Mouse (Mus musculus): ENCODE data around the gene Lck. TPM values are rescaled to one million over a fixed set of nuclear protein-coding genes. Genes with fewer than 3 reads are reported as not detected.
A peak's percentile ranks its signal among the peaks of the same experiment; 100 is the strongest.

Lck gene
- polyA plus RNA-seq, 1 experiment: 1.5 TPM

DNA sequence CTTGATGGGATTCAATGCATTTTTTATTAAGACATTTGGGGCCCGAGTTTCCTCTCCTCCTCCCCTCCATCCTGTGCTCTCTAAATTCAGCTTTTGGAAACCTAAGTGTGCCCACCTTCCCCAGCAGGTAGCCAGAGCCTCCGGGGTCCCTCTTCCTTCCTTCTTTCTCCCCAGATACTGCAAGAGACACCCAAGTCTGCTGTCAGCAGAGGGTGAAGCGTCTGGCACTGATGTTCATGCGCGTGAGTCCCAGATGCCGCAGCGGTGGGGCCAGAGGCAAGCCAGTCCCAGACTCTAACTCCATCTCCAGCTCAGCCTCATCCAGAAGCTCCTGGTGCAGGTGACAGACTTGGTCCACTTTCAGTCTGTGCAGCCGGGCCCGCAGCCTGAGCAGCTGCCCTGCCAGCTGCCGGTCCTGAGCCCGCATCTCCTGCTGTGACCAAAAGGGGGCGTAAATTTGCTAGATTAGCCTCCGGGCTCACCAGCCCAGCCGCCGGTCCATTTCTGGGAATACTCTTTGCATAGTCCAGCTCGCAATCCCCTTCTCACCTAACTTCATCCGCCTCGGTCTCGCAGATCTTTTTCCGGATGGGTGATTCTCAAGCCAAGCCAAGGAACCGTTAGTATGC is 3.5 kb upstream of the Lck start:
- TF ChIP-seq USF1 (IDR thresholded peaks at IDR 0.05; ENCODE audit: low read depth) (no peak), CTCF (IDR thresholded peaks at IDR 0.05; ENCODE audit: control insufficient read depth, insufficient read depth, insufficient read length) (peak; percentile 47), MAX (IDR thresholded peaks at IDR 0.05) (no peak)
- Histone ChIP-seq H3K4me3 (ENCODE audit: insufficient read depth, poor library complexity, severe bottlenecking) (no peak overlapping the region), H3ac (ENCODE audit: control insufficient read depth, insufficient read length, low read depth) (no peak overlapping the region), H3K27me3 (ENCODE audit: control insufficient read depth, insufficient read depth, insufficient read length) (no peaks in the 10 kb centered on the region), H3K79me2 (ENCODE audit: control insufficient read depth, insufficient read depth) (no peaks in the 10 kb centered on the region), H3K36me3 (ENCODE audit: control insufficient read depth, insufficient read depth) (no peaks in the 10 kb centered on the region), H3K79me3 (ENCODE audit: low read depth) (no peaks in the 10 kb centered on the region)

DNA sequence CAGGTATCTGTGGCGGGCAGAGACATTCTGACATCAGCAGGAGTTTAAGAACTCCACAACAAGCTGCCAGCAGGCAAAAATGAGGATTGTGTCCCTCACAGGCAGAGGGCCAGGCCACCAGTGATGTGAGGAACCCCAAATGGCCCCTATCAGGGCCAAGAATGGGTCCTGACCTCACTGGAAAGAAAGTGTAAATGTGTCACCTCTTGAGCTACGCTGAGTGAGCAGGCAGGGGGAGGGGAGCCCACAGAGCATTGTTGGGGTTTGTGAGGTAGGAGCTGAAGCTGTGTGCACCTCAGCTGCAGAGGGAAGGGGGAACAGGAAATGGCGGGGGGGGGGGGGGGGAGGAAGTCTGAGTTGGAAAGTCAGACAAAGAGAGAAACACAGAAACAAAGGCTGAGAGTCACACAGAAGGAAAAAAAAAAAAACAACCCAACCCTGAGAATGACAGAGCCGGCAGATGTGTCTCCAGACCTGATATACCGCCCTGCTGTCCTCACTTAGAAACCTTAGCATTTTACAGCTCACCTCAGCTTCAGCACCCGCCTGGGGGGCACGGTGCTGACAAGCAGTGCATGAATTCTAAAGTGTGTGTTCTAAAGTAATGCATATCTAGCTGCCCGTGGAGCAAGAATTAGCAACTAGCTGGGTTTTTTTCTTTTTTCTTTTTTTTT is 1.9 kb upstream of the Lck start:
- no peaks in the 10 kb centered on the region for H3K27me3 ChIP-seq (ENCODE audit: control insufficient read depth, insufficient read depth, insufficient read length)
- no peak overlapping the region for H3ac ChIP-seq (ENCODE audit: control insufficient read depth, insufficient read length, low read depth)
- H3K4me3 ChIP-seq (ENCODE audit: insufficient read depth, poor library complexity, severe bottlenecking): no peak overlapping the region
- H3K36me3 ChIP-seq (ENCODE audit: control insufficient read depth, insufficient read depth): no peaks in the 10 kb centered on the region
- H3K79me2 ChIP-seq (ENCODE audit: control insufficient read depth, insufficient read depth): no peaks in the 10 kb centered on the region
- H3K79me3 ChIP-seq (ENCODE audit: low read depth): no peaks in the 10 kb centered on the region
- TF ChIP-seq USF1 (IDR thresholded peaks at IDR 0.05; ENCODE audit: low read depth) (no peak), CEBPB (IDR thresholded peaks at IDR 0.05; ENCODE audit: low read depth) (no peak), CTCF (IDR thresholded peaks at IDR 0.05; ENCODE audit: control insufficient read depth, insufficient read depth, insufficient read length) (no peak), MAX (IDR thresholded peaks at IDR 0.05) (no peak), FOSL1 (IDR thresholded peaks at IDR 0.05; ENCODE audit: insufficient read depth, low read length, poor library complexity, severe bottlenecking) (no peak), MYOG (IDR thresholded peaks at IDR 0.05; ENCODE audit: control insufficient read depth, extremely low read depth, insufficient read length) (no peak)

DNA sequence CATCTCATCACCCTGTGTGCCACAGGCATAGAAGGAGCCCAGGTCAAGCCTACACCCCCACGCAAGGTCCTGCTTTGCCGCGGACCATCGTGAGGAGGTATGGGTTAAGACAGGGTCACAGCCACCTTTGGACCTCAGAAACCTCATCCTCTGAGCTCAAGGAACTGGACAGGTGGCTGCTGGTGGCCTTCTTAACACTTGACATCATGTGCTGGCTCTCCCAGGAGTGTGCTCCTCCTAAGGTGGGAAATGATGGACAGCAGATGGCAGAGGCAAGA is 409 bp downstream of the Lck start:
- no peaks in the 10 kb centered on the region for H3K79me2 ChIP-seq (ENCODE audit: control insufficient read depth, insufficient read depth)
- H3ac ChIP-seq (ENCODE audit: control insufficient read depth, insufficient read length, low read depth): no peak overlapping the region
- H3K27me3 ChIP-seq (ENCODE audit: control insufficient read depth, insufficient read depth, insufficient read length): no peaks in the 10 kb centered on the region
- TF ChIP-seq MYOD1 (IDR thresholded peaks at IDR 0.05; ENCODE audit: control insufficient read depth, insufficient read length, low read depth) (no peak), CEBPB (IDR thresholded peaks at IDR 0.05; ENCODE audit: low read depth) (no peak), FOSL1 (IDR thresholded peaks at IDR 0.05; ENCODE audit: insufficient read depth, low read length, poor library complexity, severe bottlenecking) (no peak), CTCF (IDR thresholded peaks at IDR 0.05; ENCODE audit: control insufficient read depth, insufficient read depth, insufficient read length) (no peak), MAX (IDR thresholded peaks at IDR 0.05) (no peak), MYOG (IDR thresholded peaks at IDR 0.05; ENCODE audit: control insufficient read depth, extremely low read depth, insufficient read length) (no peak), USF1 (IDR thresholded peaks at IDR 0.05; ENCODE audit: low read depth) (no peak)
- no peaks in the 10 kb centered on the region for H3K36me3 ChIP-seq (ENCODE audit: control insufficient read depth, insufficient read depth)
- H3K4me3 ChIP-seq (ENCODE audit: insufficient read depth, poor library complexity, severe bottlenecking): no peak overlapping the region
- no peaks in the 10 kb centered on the region for H3K79me3 ChIP-seq (ENCODE audit: low read depth)

DNA sequence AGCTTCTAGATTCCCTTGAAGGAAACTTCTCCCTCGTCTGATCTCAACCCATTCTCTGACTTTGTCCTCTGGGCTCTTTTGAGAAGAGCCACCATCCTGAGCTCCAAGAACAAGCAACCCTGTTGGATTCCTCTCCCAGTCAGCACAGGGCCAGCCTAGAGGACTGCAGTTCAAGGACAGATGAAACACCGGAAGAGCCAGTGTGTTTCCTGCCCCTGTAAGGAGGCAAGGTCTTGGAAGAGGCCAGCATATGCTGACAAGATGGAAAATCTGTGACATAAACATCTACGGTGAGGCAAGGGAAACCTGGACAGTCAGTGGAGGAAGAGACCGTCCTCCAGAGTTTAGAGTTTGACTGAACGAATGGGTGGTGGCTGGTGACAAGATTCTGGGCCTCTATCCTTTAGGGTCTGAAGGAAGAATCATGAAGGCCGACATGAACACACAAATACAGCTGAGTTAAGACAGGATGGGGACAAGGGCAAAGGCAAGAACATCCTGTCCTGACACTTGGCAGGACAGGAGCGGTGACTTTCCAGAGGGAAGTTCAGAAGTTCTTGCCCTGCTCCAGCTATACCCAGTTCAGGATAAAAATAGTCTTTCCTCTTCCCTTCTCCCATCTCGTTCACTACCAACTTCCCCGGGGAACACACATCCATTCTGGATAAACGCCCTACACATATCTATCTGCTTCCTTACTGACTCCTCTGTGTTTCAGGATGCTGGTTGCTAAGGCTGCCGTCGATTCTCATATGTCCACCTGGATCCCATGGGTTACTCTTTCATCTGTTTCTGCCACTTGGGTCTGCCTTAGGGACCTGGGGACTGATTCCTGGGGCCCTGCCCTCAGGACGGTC is 977 bp downstream of the Lck start:
- Histone ChIP-seq H3K27me3 (ENCODE audit: control insufficient read depth, insufficient read depth, insufficient read length) (no peaks in the 10 kb centered on the region), H3K4me3 (ENCODE audit: insufficient read depth, poor library complexity, severe bottlenecking) (no peak overlapping the region), H3ac (ENCODE audit: control insufficient read depth, insufficient read length, low read depth) (no peak overlapping the region), H3K79me3 (ENCODE audit: low read depth) (no peaks in the 10 kb centered on the region), H3K79me2 (ENCODE audit: control insufficient read depth, insufficient read depth) (no peaks in the 10 kb centered on the region), H3K36me3 (ENCODE audit: control insufficient read depth, insufficient read depth) (no peaks in the 10 kb centered on the region)
- no peak for TF ChIP-seq MAX (IDR thresholded peaks at IDR 0.05)
- TF ChIP-seq CTCF (IDR thresholded peaks at IDR 0.05; ENCODE audit: control insufficient read depth, insufficient read depth, insufficient read length): no peak
- TF ChIP-seq USF1 (IDR thresholded peaks at IDR 0.05; ENCODE audit: low read depth): no peak
- no peak for TF ChIP-seq MYOG (IDR thresholded peaks at IDR 0.05; ENCODE audit: control insufficient read depth, extremely low read depth, insufficient read length)
- TF ChIP-seq FOSL1 (IDR thresholded peaks at IDR 0.05; ENCODE audit: insufficient read depth, low read length, poor library complexity, severe bottlenecking): no peak
- TF ChIP-seq CEBPB (IDR thresholded peaks at IDR 0.05; ENCODE audit: low read depth): no peak
- TF ChIP-seq MYOD1 (IDR thresholded peaks at IDR 0.05; ENCODE audit: control insufficient read depth, insufficient read length, low read depth): no peak

DNA sequence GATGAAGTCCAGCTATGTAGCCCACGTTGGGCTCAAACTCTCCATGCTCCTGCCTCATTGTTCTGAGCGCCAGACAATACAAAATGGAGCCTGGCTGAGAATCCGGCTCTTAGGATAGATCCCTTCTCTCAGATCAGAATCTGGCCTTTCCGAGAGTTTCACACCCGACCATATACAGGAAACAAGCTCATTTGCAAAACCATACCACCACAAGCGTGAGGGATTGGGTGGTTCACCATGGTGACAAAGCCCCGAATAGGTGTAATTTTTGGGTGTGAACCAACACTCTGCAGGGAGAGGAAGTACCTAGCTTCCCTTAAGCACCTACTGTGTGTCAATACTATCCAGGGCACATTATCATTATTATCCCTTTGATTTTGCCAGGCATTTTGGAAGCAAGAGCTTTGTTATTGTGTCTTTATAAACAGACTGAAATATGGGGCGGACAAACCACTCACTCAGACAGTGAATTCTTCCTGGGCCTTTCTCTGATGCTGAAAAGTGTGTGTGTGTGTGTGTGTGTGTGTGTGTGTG is 1.8 kb downstream of the Lck start:
- no peak overlapping the region for H3ac ChIP-seq (ENCODE audit: control insufficient read depth, insufficient read length, low read depth)
- TF ChIP-seq MYOD1 (IDR thresholded peaks at IDR 0.05; ENCODE audit: control insufficient read depth, insufficient read length, low read depth) (no peak), FOSL1 (IDR thresholded peaks at IDR 0.05; ENCODE audit: insufficient read depth, low read length, poor library complexity, severe bottlenecking) (no peak), MAX (IDR thresholded peaks at IDR 0.05) (no peak), MYOG (IDR thresholded peaks at IDR 0.05; ENCODE audit: control insufficient read depth, extremely low read depth, insufficient read length) (no peak), CEBPB (IDR thresholded peaks at IDR 0.05; ENCODE audit: low read depth) (no peak), CTCF (IDR thresholded peaks at IDR 0.05; ENCODE audit: control insufficient read depth, insufficient read depth, insufficient read length) (no peak), USF1 (IDR thresholded peaks at IDR 0.05; ENCODE audit: low read depth) (no peak)
- H3K4me3 ChIP-seq (ENCODE audit: insufficient read depth, poor library complexity, severe bottlenecking): no peak overlapping the region
- no peaks in the 10 kb centered on the region for H3K36me3 ChIP-seq (ENCODE audit: control insufficient read depth, insufficient read depth)
- H3K79me2 ChIP-seq (ENCODE audit: control insufficient read depth, insufficient read depth): no peaks in the 10 kb centered on the region
- H3K79me3 ChIP-seq (ENCODE audit: low read depth): no peaks in the 10 kb centered on the region
- no peaks in the 10 kb centered on the region for H3K27me3 ChIP-seq (ENCODE audit: control insufficient read depth, insufficient read depth, insufficient read length)
